In the genomic region with DNA sequence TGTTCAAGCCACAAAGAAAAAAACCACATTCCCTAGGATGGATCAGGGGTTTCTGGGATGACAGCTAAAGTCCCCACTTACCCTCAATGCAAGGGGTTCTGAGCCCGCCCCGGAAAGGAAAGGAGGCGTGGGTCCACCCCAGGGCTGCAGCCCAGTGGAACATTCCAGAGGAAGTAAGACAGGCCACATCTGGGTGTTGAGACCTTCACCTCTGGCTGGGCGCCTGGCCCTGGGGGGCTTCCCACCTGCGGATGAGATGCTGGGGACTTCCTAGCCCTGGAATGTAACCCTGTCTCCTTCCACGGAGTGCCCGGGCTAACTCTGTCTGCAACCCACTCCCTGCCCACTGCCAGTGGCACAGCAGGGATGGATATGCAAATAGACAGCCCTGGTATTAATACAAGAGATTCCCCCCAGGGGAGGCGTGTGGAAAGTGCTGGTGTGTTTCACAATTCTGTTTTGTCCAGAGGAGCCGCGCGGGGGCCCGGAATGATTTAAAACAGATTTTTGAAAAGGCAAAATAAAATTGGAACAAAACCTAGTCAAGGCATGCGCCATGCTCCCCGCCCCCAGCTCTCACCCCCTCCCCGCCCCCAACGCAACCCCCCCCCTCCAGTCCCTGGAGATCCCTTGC, we compare ENCODE assay signal across 8 mouse cellular contexts. TPM values are rescaled to one million over a fixed set of nuclear protein-coding genes. Genes with fewer than 3 reads are reported as not detected.
A peak's percentile ranks its signal among the peaks of the same experiment; 100 is the strongest.
DNase-seq lines count a peak whose midpoint lies in the region; ATAC-seq and TF ChIP-seq lines count a peak whose summit lies in the region.

No protein-coding gene starts in this region.

- peaks cover 25% of the 10 kb centered on the region for H3K27me3 ChIP-seq in lung, embryonic 15.5 days
- H3K27me3 ChIP-seq in forebrain, embryonic 14.5 days (replicated peaks; ENCODE audit: control insufficient read depth, insufficient read depth, low read length) = peaks cover 31% of the 10 kb centered on the region
- peaks cover 19% of the 10 kb centered on the region for H3K27me3 ChIP-seq in small intestine, adult 2 months (ENCODE audit: control insufficient read depth, insufficient read depth, low read length)

- no peak overlapping the region for H3K27ac ChIP-seq in lung, embryonic 15.5 days
- no peak overlapping the region for H3K27ac ChIP-seq in forebrain, embryonic 14.5 days (ENCODE audit: low read depth, low read length)
- no peak overlapping the region for H3K27ac ChIP-seq in small intestine, adult 2 months (ENCODE audit: insufficient read depth, low read depth, low read length)

- peak overlapping the region; percentile 48 for H3K4me3 ChIP-seq in lung, embryonic 15.5 days
- H3K4me3 ChIP-seq in forebrain, embryonic 14.5 days (ENCODE audit: low read depth, low read length) = no peak overlapping the region
- peak overlapping the region; percentile 39 for H3K4me3 ChIP-seq in small intestine, adult 2 months (ENCODE audit: low read depth, low read length)

- WGBS in lung, embryonic 15.5 days = 24% methylated on average over 15 of the region's 16 CpGs
- WGBS in forebrain, embryonic 14.5 days = 15% methylated on average over 16 of the region's 16 CpGs
- WGBS in small intestine, adult 2 months = 67% methylated on average over 16 of the region's 16 CpGs

- H3K9me3 ChIP-seq in lung, embryonic 15.5 days = no peaks in the 10 kb centered on the region
- H3K9me3 ChIP-seq in forebrain, embryonic 14.5 days (replicated peaks; ENCODE audit: control insufficient read depth, low read length) = no peaks in the 10 kb centered on the region

- H3K4me1 ChIP-seq in lung, embryonic 15.5 days = peaks cover 38% of the 10 kb centered on the region
- peaks cover 13% of the 10 kb centered on the region; the same call in 1 of the 2 replicates for H3K4me1 ChIP-seq in forebrain, embryonic 14.5 days (ENCODE audit: control insufficient read depth, insufficient read depth, low read length)
- peaks cover 5% of the 10 kb centered on the region for H3K4me1 ChIP-seq in small intestine, adult 2 months (ENCODE audit: control insufficient read depth, insufficient read depth, insufficient read length, low read length)

- H3K9ac ChIP-seq in lung, embryonic 15.5 days = peak overlapping the region; percentile 14; the same call in 1 of the 2 replicates
- H3K9ac ChIP-seq in forebrain, embryonic 14.5 days (ENCODE audit: low read length) = no peak overlapping the region

- no peak for TF ChIP-seq CTCF in small intestine, adult 2 months (IDR thresholded peaks at IDR 0.05; ENCODE audit: extremely low read depth, insufficient read length, insufficient replicate concordance, low read depth, low read length)

- no peak for TF ChIP-seq POLR2A in small intestine, adult 2 months (IDR thresholded peaks at IDR 0.05; ENCODE audit: low read depth, low read length)

- H3K4me2 ChIP-seq in lung, embryonic 15.5 days = peak overlapping the region; percentile 93
- 0 out of 2 replicates have a peak overlapping the region, but pooled peaks have one; percentile 9 for H3K4me2 ChIP-seq in forebrain, embryonic 14.5 days (ENCODE audit: low read length)

- no peak for DNase-seq in lung, postnatal 14 days
- DNase-seq in forebrain, embryonic 14.5 days (ENCODE audit: low spot score) = no peak
- DNase-seq in kidney, postnatal 4 days = peak; percentile 41 to 61
- no peak for DNase-seq in spleen, postnatal 4 days (ENCODE audit: low spot score in 2 of 2)
- DNase-seq in left cerebral cortex, adult 9 months (ENCODE audit: low spot score in 2 of 2) = no peak

- no peak for ATAC-seq in lung, embryonic 15.5 days (ENCODE audit: borderline replicate concordance, extremely low read depth, low FRiP score, low TSS enrichment)
- no peak for ATAC-seq in forebrain, embryonic 14.5 days
- no peak for ATAC-seq in megakaryocyte-erythroid progenitor cell, adult 5-6 weeks (replicated peaks; ENCODE audit: low FRiP score, low TSS enrichment, poor library complexity, severe bottlenecking)

- H3K36me3 ChIP-seq in lung, embryonic 15.5 days = no peaks in the 10 kb centered on the region
- H3K36me3 ChIP-seq in forebrain, embryonic 14.5 days (ENCODE audit: control insufficient read depth, insufficient read depth, low read length) = no peaks in the 10 kb centered on the region
- H3K36me3 ChIP-seq in small intestine, adult 2 months (ENCODE audit: control insufficient read depth, insufficient read depth, low read length) = no peaks in the 10 kb centered on the region

RNA-seq across cellular contexts. Expression of gene Pard6b, which starts 31.7 kb away (rescaled TPM):
- polyA plus RNA-seq in lung, embryonic 15.5 days (2015; fragmentation: Nextera tagmentation; extraction: Ambion mirVana) = 10.8 and 12.8 TPM in 2 replicates
- polyA plus RNA-seq in forebrain, embryonic 14.5 days (2014; fragmentation: Nextera tagmentation; extraction: Ambion mirVana) = 5.0 and 5.6 TPM in 2 replicates
- polyA plus RNA-seq in small intestine, adult 2 months (2012; rRNA removed) = 18.2 and 55.5 TPM in 2 replicates
- total RNA-seq in megakaryocyte-erythroid progenitor cell, adult 5-6 weeks (2014; fragmentation: Nextera tagmentation) = 0.48 and 1.1 TPM in 2 replicates
- 1.6 and 3.8 TPM in 2 replicates for total RNA-seq in megakaryocyte-erythroid progenitor cell, adult 5-6 weeks (2017)

RNA-seq across cellular contexts. Expression of gene Ripor3, which starts 38.7 kb away (rescaled TPM):
- 2.3 TPM in 2 replicates for polyA plus RNA-seq in lung, embryonic 15.5 days (2015; fragmentation: Nextera tagmentation; extraction: Ambion mirVana)
- 0.22 and 0.42 TPM in 2 replicates for polyA plus RNA-seq in forebrain, embryonic 14.5 days (2014; fragmentation: Nextera tagmentation; extraction: Ambion mirVana)
- polyA plus RNA-seq in small intestine, adult 2 months (2012; rRNA removed) = 2.5 and 5.3 TPM in 2 replicates
- total RNA-seq in megakaryocyte-erythroid progenitor cell, adult 5-6 weeks (2014; fragmentation: Nextera tagmentation) = not detected in 2 replicates
- 0.42 TPM in 1 of 2 replicates, not detected in the other for total RNA-seq in megakaryocyte-erythroid progenitor cell, adult 5-6 weeks (2017)

Comparison
In these comparisons a context has a peak if more than half of its experiments do, and no peak if none do; other contexts are left out.
1. DNase-seq: peak in kidney, postnatal 4 days (2 of 2); none in lung, postnatal 14 days (single experiment), forebrain, embryonic 14.5 days (single experiment), spleen, postnatal 4 days (0 of 2) and left cerebral cortex, adult 9 months (0 of 2).